Mouse (Mus musculus) cortical plate, adult 2 months (tissue): ENCODE results near the gene Kri1.

Experiments
- CTCF ChIP-seq: fragments of 200-500 bp; IDR thresholded peaks from 2 replicates; pipeline ENCODE4 v1.5.1; 2011; ENCODE audit warnings: mild to moderate bottlenecking, control low read depth, low read length; ENCODE audit not compliant: insufficient read depth; ENCODE audit errors: extremely low read depth
- POLR2A ChIP-seq: fragments of 200-500 bp; IDR thresholded peaks from 2 replicates; pipeline ENCODE4 v1.6.1; 2011; ENCODE audit warnings: mild to moderate bottlenecking, low read length, control low read depth; ENCODE audit not compliant: insufficient read depth; ENCODE audit errors: extremely low read depth

- TF ChIP-seq POLR2A (no peak), CTCF (no peak)
These were observed 48.3 kb downstream of the Kri1 start for GRCm38 (mm10) chr9:21239465-21239848.
